Mouse (Mus musculus) layer of hippocampus, adult 9-10 months (tissue): ENCODE data around the gene Rbm43.

Experiments
- DNase-seq: peaks from one replicate; pipeline ENCODE4 v3.0.0; 2022; ENCODE audit warnings: low spot score

Gene Rbm43

GRCm38 (mm10) chr2:51934574-51935334, at the start of gene Rbm43:
Rbm43 (minus strand) TSS chr2:51935163.
- peak; percentile 37 for DNase-seq

GRCm38 (mm10) chr2:51982288-51982687, 47.3 kb upstream of the Rbm43 start:
- no peak for DNase-seq

- DNase-seq, result no peak
Observed at GRCm38 (mm10) chr2:51981630-51982029, 46.7 kb upstream of the Rbm43 start.

GRCm38 (mm10) chr2:51973410-51973968, 38.5 kb upstream of the Rbm43 start, which contains the start of gene Nmi:
Nmi (minus strand) TSS chr2:51973494.
- peak; percentile 6 for DNase-seq

- peak; percentile 2 for DNase-seq
Observed at GRCm38 (mm10) chr2:51972641-51973409, 37.9 kb upstream of the Rbm43 start.

- no peak for DNase-seq
Observed at GRCm38 (mm10) chr2:51972142-51972541, 37.2 kb upstream of the Rbm43 start.

- no peak for DNase-seq
Observed at GRCm38 (mm10) chr2:51970897-51971296, 35.9 kb upstream of the Rbm43 start.

- DNase-seq, result no peak
Observed at GRCm38 (mm10) chr2:51967288-51967687, 32.3 kb upstream of the Rbm43 start.

- no peak for DNase-seq
Observed at GRCm38 (mm10) chr2:51953648-51954204, 18.8 kb upstream of the Rbm43 start.

GRCm38 (mm10) chr2:51950876-51951275, 15.9 kb upstream of the Rbm43 start:
- no peak for DNase-seq

GRCm38 (mm10) chr2:51948105-51948830, 13.3 kb upstream of the Rbm43 start:
- no peak for DNase-seq

GRCm38 (mm10) chr2:51945812-51946211, 10.8 kb upstream of the Rbm43 start:
- no peak for DNase-seq

- DNase-seq, result no peak
Observed at GRCm38 (mm10) chr2:51941832-51942231, 6.9 kb upstream of the Rbm43 start.

GRCm38 (mm10) chr2:51938750-51939149, 3.8 kb upstream of the Rbm43 start:
- no peak for DNase-seq

GRCm38 (mm10) chr2:51937004-51937403, 2.0 kb upstream of the Rbm43 start:
- DNase-seq, result no peak

- DNase-seq, result no peak
Observed at GRCm38 (mm10) chr2:51936585-51936984, 1.6 kb upstream of the Rbm43 start.

- no peak for DNase-seq
Observed at GRCm38 (mm10) chr2:51935921-51936320, 958 bp upstream of the Rbm43 start.

GRCm38 (mm10) chr2:51933341-51934134, 1.4 kb downstream of the Rbm43 start:
- no peak for DNase-seq

GRCm38 (mm10) chr2:51931241-51931640, 3.7 kb downstream of the Rbm43 start:
- no peak for DNase-seq

- peak; percentile 82 for DNase-seq
Observed at GRCm38 (mm10) chr2:51914944-51915680, 19.9 kb downstream of the Rbm43 start.
